Mouse (Mus musculus): ENCODE data around the gene Fam118b. TPM values are rescaled to one million over a fixed set of nuclear protein-coding genes. Genes with fewer than 3 reads are reported as not detected.

Fam118b gene
- polyA plus RNA-seq, 1 experiment from 2014 or later, result 82.2 TPM

DNA sequence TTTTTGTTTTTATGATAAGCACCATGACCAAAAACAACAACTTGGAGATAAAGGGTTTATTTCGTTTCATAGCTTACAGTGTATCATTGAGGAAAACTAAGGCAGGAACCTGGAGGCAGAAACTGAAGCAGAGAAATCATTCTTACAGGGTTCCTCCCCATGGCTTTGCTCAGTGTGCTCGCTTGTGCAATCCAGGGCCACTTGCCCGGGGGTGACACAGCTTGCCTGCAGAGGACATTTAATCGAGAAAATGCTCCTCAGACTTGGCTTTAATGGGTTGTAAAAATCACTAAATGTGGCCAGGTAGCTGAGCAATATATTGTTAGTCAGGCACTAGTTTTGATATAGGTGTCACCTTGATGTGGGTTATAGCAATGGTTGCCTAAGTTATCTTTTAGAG, 10.8 kb upstream of the Fam118b start:
- WGBS, result 86% methylated on average over 4 of the region's 4 CpGs
- Histone ChIP-seq H3K27me3 (ENCODE audit: control insufficient read depth, insufficient read depth, low read length) (no peaks in the 10 kb centered on the region), H3K4me1 (ENCODE audit: control insufficient read depth, insufficient read depth, low read length) (no peaks in the 10 kb centered on the region), H3K27ac (ENCODE audit: low read depth, low read length) (no peak overlapping the region), H3K9me3 (ENCODE audit: control insufficient read depth, low read length) (no peaks in the 10 kb centered on the region), H3K4me2 (no peak overlapping the region), H3K9ac (ENCODE audit: low read length) (no peak overlapping the region), H3K36me3 (ENCODE audit: control insufficient read depth, insufficient read depth, low read length) (peaks cover 5% of the 10 kb centered on the region; the same call in 1 of the 2 replicates), H3K4me3 (ENCODE audit: low read depth, low read length) (no peak overlapping the region)
- ATAC-seq (ENCODE audit: low FRiP score), result no peak
- no peak for DNase-seq (ENCODE audit: low spot score, missing footprints)

DNA sequence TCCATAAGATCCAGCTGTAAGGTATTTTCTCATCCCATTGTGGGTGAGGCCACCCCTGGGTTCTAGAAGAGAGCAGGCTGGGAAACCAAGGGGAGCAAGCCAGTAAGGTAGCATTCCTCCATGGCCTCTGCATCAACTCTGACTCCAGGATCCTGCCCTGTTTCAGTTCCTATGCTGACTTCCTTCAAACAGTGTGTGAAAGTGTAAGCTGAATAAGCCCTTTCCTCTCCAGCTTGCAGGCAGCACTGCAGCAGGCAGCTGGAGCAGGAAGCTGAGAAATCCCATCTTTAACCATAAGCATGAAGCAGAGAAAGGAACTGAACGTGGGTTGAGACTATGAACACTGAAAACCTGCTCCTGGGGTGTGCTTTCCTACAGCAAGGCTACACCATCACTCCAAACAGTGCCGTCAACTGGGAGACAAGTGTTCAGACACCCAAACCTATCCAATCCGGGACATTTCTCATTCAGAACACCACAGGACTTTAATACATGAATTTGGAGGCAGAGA, 10.3 kb upstream of the Fam118b start:
- H3K4me3 ChIP-seq (ENCODE audit: low read depth, low read length), result no peak overlapping the region
- no peaks in the 10 kb centered on the region for H3K4me1 ChIP-seq (ENCODE audit: control insufficient read depth, insufficient read depth, low read length)
- DNase-seq (ENCODE audit: low spot score, missing footprints) (no peak), ATAC-seq (ENCODE audit: low FRiP score) (no peak)
- 83% methylated on average over 3 of the region's 3 CpGs for WGBS
- no peak overlapping the region for H3K4me2 ChIP-seq
- no peaks in the 10 kb centered on the region for H3K27me3 ChIP-seq (ENCODE audit: control insufficient read depth, insufficient read depth, low read length)
- peaks cover 8% of the 10 kb centered on the region; the same call in 1 of the 2 replicates for H3K36me3 ChIP-seq (ENCODE audit: control insufficient read depth, insufficient read depth, low read length)
- no peaks in the 10 kb centered on the region for H3K9me3 ChIP-seq (ENCODE audit: control insufficient read depth, low read length)
- H3K27ac ChIP-seq (ENCODE audit: low read depth, low read length), result no peak overlapping the region
- H3K9ac ChIP-seq (ENCODE audit: low read length), result no peak overlapping the region

DNA sequence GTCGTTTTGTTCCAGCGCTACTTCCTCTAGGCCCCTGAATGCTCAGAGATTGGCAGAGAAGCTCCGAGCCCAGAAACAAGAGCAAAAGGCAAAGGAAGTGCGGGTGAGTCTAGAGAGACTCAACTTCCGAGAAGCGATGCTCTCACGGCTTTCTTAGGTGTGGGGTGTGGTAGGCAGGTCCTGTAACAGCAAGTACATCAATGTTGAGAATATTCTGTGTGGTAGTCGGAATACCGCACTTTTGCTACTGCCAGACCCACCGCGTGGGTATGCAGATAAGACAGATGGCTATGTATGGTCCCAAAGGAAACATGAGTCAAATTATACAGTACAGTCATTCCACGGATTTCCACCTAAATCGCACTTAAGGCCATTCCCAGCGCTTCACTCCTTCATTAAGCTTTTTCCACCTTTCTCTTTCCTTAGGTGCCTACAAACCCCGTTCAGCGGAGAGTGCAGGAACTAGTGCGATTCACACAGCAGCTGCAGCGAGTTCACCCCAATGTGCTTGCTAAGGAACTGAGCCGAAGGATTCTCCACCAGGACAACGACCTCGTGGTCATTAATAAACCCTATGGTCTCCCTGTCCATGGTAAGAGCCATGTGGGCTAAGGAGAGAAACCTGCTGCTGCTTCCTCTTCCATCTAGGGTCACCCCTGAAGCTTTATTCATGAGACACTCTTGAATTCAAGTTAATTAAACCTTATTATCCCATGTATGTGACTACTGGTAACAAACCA, 541 bp upstream of the Fam118b start:
- Histone ChIP-seq H3K4me3 (ENCODE audit: low read depth, low read length) (peak overlapping the region; percentile 78), H3K9ac (ENCODE audit: low read length) (peak overlapping the region; percentile 77), H3K4me1 (ENCODE audit: control insufficient read depth, insufficient read depth, low read length) (peaks cover 12% of the 10 kb centered on the region), H3K27me3 (ENCODE audit: control insufficient read depth, insufficient read depth, low read length) (no peaks in the 10 kb centered on the region), H3K4me2 (peak overlapping the region; percentile 47), H3K36me3 (ENCODE audit: control insufficient read depth, insufficient read depth, low read length) (peaks cover 12% of the 10 kb centered on the region; the same call in 1 of the 2 replicates), H3K27ac (ENCODE audit: low read depth, low read length) (no peak overlapping the region), H3K9me3 (ENCODE audit: control insufficient read depth, low read length) (no peaks in the 10 kb centered on the region)
- ATAC-seq (ENCODE audit: low FRiP score), result peak; percentile 62
- 3% methylated on average over 21 of the region's 21 CpGs for WGBS
- peak; percentile 90 for DNase-seq (ENCODE audit: low spot score, missing footprints)

DNA sequence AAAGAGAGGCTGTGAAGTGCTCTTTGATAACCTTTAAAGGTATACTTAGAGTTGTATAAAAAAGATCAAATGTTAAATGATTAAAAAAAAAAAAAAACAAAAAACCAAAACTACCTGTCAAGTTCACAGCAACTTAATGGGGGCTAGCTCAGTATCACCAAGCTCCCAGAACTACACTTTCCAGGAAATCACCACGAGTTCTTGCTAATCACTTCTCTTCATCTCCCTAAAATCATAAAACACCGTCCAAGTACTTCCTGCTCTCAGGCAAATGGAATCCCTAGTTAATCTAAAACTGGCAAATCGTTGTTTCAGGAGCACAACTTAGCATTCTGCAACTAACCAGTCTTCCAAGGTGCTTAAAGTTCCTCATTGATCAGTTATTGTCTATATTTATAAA, 3.1 kb downstream of the Fam118b start:
- H3K36me3 ChIP-seq (ENCODE audit: control insufficient read depth, insufficient read depth, low read length), result no peaks in the 10 kb centered on the region; the same call in 1 of the 2 replicates
- WGBS, result 86% methylated on average over 3 of the region's 3 CpGs
- H3K27me3 ChIP-seq (ENCODE audit: control insufficient read depth, insufficient read depth, low read length), result no peaks in the 10 kb centered on the region
- H3K4me2 ChIP-seq, result no peak overlapping the region
- ATAC-seq (ENCODE audit: low FRiP score) (no peak), DNase-seq (ENCODE audit: low spot score, missing footprints) (no peak)
- no peak overlapping the region for H3K27ac ChIP-seq (ENCODE audit: low read depth, low read length)
- H3K4me1 ChIP-seq (ENCODE audit: control insufficient read depth, insufficient read depth, low read length), result peaks cover 12% of the 10 kb centered on the region
- no peaks in the 10 kb centered on the region for H3K9me3 ChIP-seq (ENCODE audit: control insufficient read depth, low read length)
- no peak overlapping the region for H3K9ac ChIP-seq (ENCODE audit: low read length)
- H3K4me3 ChIP-seq (ENCODE audit: low read depth, low read length), result no peak overlapping the region

DNA sequence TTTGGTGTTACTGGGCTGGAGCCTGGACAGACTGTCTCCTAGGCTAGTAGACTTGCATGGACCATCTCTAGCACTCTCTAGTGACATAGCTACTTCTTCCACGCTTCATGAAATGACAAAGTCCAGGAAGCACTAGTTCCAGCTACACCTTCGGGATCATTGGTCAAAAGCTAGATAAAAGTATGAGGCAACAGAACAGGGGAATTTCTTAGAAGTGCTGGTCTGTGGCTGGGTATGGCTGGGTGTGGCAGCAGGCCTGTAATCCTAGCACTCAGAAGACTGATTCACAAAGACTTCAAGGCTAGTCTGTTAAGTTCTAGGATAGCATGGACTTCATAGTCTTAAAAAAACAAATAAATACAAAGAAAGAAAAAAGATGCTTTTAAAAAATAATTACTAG, 4.2 kb downstream of the Fam118b start:
- Histone ChIP-seq H3K4me1 (ENCODE audit: control insufficient read depth, insufficient read depth, low read length) (peaks cover 9% of the 10 kb centered on the region), H3K4me2 (no peak overlapping the region), H3K9me3 (ENCODE audit: control insufficient read depth, low read length) (no peaks in the 10 kb centered on the region), H3K27me3 (ENCODE audit: control insufficient read depth, insufficient read depth, low read length) (no peaks in the 10 kb centered on the region), H3K27ac (ENCODE audit: low read depth, low read length) (no peak overlapping the region), H3K4me3 (ENCODE audit: low read depth, low read length) (no peak overlapping the region), H3K9ac (ENCODE audit: low read length) (no peak overlapping the region), H3K36me3 (ENCODE audit: control insufficient read depth, insufficient read depth, low read length) (no peaks in the 10 kb centered on the region; the same call in 1 of the 2 replicates)
- ATAC-seq (ENCODE audit: low FRiP score) (no peak), DNase-seq (ENCODE audit: low spot score, missing footprints) (peak; percentile 0)
- WGBS, result 92% methylated on average over 2 of the region's 2 CpGs

DNA sequence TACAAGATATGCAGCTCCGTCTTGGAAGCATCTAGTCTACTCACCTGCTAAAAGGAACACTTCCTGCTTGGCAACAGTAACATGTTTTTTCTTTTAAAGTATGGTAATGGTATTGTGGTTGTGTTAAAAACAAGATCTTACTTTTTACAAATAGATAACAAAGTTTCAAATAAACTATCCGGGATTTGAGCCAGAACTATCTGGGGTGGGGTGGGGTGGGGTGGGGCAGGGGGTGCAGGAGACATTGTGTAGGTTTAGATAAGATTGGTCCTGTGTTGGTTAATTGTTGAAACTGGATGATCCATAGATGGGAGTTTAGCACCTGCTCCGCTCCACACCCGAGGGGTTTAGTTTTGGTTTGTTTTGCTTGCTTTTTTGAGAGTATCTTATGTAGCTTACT, 5.2 kb downstream of the Fam118b start:
- no peak overlapping the region for H3K27ac ChIP-seq (ENCODE audit: low read depth, low read length)
- H3K9ac ChIP-seq (ENCODE audit: low read length), result no peak overlapping the region
- ATAC-seq (ENCODE audit: low FRiP score), result no peak
- no peak overlapping the region for H3K4me2 ChIP-seq
- H3K4me3 ChIP-seq (ENCODE audit: low read depth, low read length), result no peak overlapping the region
- peak; percentile 41 for DNase-seq (ENCODE audit: low spot score, missing footprints)
- 89% methylated on average over 4 of the region's 4 CpGs for WGBS
- H3K27me3 ChIP-seq (ENCODE audit: control insufficient read depth, insufficient read depth, low read length), result no peaks in the 10 kb centered on the region
- no peaks in the 10 kb centered on the region for H3K9me3 ChIP-seq (ENCODE audit: control insufficient read depth, low read length)
- no peaks in the 10 kb centered on the region; the same call in 1 of the 2 replicates for H3K36me3 ChIP-seq (ENCODE audit: control insufficient read depth, insufficient read depth, low read length)
- peaks cover 6% of the 10 kb centered on the region; the same call in 1 of the 2 replicates for H3K4me1 ChIP-seq (ENCODE audit: control insufficient read depth, insufficient read depth, low read length)

DNA sequence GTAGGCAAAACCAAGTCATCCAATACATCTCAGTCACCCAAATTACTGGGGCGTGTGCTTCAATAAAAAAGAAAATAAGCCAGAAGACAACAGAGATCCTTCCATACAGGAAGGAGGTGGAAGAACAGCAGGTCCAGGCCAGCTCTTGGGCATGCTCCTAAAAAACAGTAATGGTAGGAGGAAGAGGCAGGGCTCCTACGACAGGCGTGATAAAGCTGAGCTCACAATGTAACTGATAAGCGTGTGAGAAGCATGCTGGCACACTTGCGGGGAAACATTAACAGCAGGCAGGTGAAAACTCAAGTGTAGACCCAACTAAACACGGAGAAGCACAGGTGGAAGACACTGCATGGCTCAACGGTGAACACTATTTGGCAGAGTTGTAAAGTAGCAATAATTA, 10.2 kb downstream of the Fam118b start:
- no peak for ATAC-seq (ENCODE audit: low FRiP score)
- WGBS, result 97% methylated on average over 7 of the region's 7 CpGs
- DNase-seq (ENCODE audit: low spot score, missing footprints), result peak; percentile 8
- Histone ChIP-seq H3K27ac (ENCODE audit: low read depth, low read length) (no peak overlapping the region), H3K9ac (ENCODE audit: low read length) (no peak overlapping the region), H3K4me2 (no peak overlapping the region), H3K9me3 (ENCODE audit: control insufficient read depth, low read length) (no peaks in the 10 kb centered on the region), H3K27me3 (ENCODE audit: control insufficient read depth, insufficient read depth, low read length) (no peaks in the 10 kb centered on the region), H3K4me3 (ENCODE audit: low read depth, low read length) (no peak overlapping the region), H3K36me3 (ENCODE audit: control insufficient read depth, insufficient read depth, low read length) (no peaks in the 10 kb centered on the region; the same call in 1 of the 2 replicates), H3K4me1 (ENCODE audit: control insufficient read depth, insufficient read depth, low read length) (no peaks in the 10 kb centered on the region)

DNA sequence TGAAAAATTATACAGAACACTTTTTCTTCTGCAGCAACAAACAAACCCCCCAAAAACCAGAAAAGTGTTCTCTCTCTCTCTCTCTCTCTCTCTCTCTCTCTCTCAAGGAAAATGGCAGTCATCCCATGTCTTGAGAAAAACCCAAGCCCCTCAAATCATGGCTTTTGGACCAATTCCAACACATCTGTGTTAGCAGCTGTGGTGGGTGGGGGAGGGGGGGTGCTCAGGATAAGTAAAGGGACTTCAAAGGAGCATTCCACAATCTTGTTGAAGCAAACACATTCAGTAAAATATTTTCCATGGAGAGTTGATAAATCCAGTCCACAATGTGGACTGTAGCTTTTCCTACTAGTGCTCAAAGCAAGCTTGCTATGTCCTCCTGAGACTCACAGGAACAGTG, 18.1 kb downstream of the Fam118b start:
- Histone ChIP-seq H3K4me2 (no peak overlapping the region), H3K4me1 (ENCODE audit: control insufficient read depth, insufficient read depth, low read length) (no peaks in the 10 kb centered on the region), H3K9me3 (ENCODE audit: control insufficient read depth, low read length) (no peaks in the 10 kb centered on the region), H3K9ac (ENCODE audit: low read length) (no peak overlapping the region), H3K27me3 (ENCODE audit: control insufficient read depth, insufficient read depth, low read length) (no peaks in the 10 kb centered on the region), H3K36me3 (ENCODE audit: control insufficient read depth, insufficient read depth, low read length) (no peaks in the 10 kb centered on the region), H3K27ac (ENCODE audit: low read depth, low read length) (no peak overlapping the region), H3K4me3 (ENCODE audit: low read depth, low read length) (no peak overlapping the region)
- DNase-seq (ENCODE audit: low spot score, missing footprints) (no peak), ATAC-seq (ENCODE audit: low FRiP score) (no peak)

DNA sequence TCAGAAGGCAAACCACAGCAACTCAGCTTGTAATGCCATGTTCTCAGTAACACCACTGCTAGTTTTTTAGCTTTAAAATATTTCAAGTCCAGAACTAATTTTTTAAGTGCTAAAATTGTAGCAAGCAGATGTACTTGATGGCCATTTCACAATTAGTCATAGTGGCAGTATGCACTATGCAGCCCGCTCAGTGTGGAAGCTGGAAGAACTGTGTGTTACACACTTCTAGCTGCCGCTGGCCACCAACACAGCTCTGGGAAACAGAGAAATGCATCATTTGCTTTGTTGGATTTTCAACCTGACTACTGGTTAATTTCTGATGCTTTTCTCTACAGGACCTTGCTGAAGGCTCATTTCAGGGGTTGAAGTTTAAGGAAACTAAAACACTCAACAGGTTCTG, 20.2 kb downstream of the Fam118b start:
- DNase-seq (ENCODE audit: low spot score, missing footprints), result peak; percentile 72
- no peak overlapping the region for H3K4me3 ChIP-seq (ENCODE audit: low read depth, low read length)
- H3K9me3 ChIP-seq (ENCODE audit: control insufficient read depth, low read length), result no peaks in the 10 kb centered on the region
- H3K4me1 ChIP-seq (ENCODE audit: control insufficient read depth, insufficient read depth, low read length), result no peaks in the 10 kb centered on the region
- H3K36me3 ChIP-seq (ENCODE audit: control insufficient read depth, insufficient read depth, low read length), result no peaks in the 10 kb centered on the region
- no peak overlapping the region for H3K9ac ChIP-seq (ENCODE audit: low read length)
- H3K4me2 ChIP-seq, result no peak overlapping the region
- no peaks in the 10 kb centered on the region for H3K27me3 ChIP-seq (ENCODE audit: control insufficient read depth, insufficient read depth, low read length)
- 95% methylated on average over 2 of the region's 2 CpGs for WGBS
- H3K27ac ChIP-seq (ENCODE audit: low read depth, low read length), result no peak overlapping the region
- ATAC-seq (ENCODE audit: low FRiP score), result no peak
